Mouse (Mus musculus): ENCODE results near the gene Olfr715b. TPM values are rescaled to one million over a fixed set of nuclear protein-coding genes. Genes with fewer than 3 reads are reported as not detected.
"Not testable (repeated sequence)": the region's sequence is repeated elsewhere in the genome, so short reads cannot be mapped to it uniquely, and the experiment has no call there.

Olfr715b gene
- not detected in 2 replicates for polyA plus RNA-seq (2012; rRNA removed)

DNA sequence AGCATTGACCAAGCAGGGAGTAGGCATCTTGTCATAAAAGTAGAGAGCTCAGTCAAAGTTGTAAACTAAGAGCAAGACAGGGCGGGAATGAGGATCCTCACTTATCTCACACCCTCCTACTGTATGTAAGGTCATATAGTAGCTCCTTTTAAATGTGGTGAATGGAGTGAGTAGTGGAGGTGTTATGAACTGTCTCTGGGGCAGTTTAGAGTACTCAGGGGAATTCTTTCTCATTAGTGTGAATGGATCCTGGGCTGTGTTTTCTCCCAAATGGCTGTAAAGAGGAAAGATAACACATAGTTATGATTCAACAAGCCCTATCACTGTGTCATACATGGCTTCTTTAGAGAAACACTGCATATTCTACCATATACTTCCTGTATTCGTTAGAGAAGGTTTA lies at the start of gene Olfr715b:
Olfr715b (minus strand) TSS at position 101 of the 400 bp plus-strand sequence.
- not testable (repeated sequence) for H3K4me3 ChIP-seq (ENCODE audit: insufficient read depth, low read length); H3K4me1 ChIP-seq (ENCODE audit: control insufficient read depth, insufficient read depth, low read length); H3K27ac ChIP-seq (ENCODE audit: insufficient read depth, low read length)

DNA sequence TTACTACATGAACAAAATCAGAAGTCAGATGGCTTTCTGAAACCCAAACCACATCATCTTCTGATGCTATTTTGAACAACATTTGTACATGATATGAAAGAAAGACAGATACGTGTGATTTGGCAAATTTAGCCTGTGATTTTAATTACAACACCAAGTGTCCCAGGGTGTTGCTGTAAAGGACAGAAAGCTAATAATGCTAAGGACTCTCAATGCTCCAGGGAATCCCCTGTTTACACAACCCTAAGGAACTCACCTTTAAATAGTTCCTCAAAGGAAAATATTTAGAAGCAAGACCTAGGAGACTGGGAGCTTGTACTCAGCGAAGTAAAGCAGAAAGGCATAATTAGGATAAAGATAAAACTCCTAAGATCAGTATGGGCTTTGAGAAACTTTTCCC lies 27.9 kb upstream of the Olfr715b start, which contains the start of gene Olfr716:
Olfr716 (plus strand) TSS at position 301 of the 400 bp plus-strand sequence.
- H3K4me1 ChIP-seq (ENCODE audit: control insufficient read depth, insufficient read depth, low read length); H3K27ac ChIP-seq (ENCODE audit: insufficient read depth, low read length); H3K4me3 ChIP-seq (ENCODE audit: insufficient read depth, low read length): not testable (repeated sequence)

- not testable (repeated sequence) for H3K27ac ChIP-seq (ENCODE audit: insufficient read depth, low read length); H3K4me3 ChIP-seq (ENCODE audit: insufficient read depth, low read length); H3K4me1 ChIP-seq (ENCODE audit: control insufficient read depth, insufficient read depth, low read length)
Measured at GRCm38 (mm10) chr7:107130983-107131382, 20.8 kb upstream of the Olfr715b start, which contains the start of gene Olfr715. TSS of gene Olfr715 (minus strand) at chr7:107131083.

DNA sequence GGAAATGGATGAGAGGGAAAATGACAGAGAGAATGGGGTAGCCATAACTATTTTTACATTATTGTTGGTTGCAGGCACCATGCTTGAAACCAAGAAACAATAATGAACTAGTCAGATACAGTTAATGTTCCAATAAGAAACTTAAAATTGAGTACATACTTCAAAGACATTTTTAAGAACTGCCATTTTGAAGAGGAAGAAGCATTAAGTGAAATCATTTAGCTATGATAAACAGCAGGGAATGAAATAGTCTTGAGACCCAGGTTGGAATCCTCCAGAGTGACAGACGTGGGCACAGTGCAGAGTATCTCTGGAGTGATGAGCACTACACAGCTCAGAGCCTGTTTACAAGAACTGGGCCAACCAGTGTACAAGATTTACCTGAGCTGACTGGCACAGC lies 17.2 kb downstream of the Olfr715b start, which contains the start of gene Olfr17:
Olfr17 (plus strand) TSS at position 301 of the 400 bp plus-strand sequence.
- TF ChIP-seq CTCF (IDR thresholded peaks at IDR 0.05; ENCODE audit: extremely low read depth, insufficient read depth, low read length): no peak
- TF ChIP-seq POLR2A (IDR thresholded peaks at IDR 0.05; ENCODE audit: extremely low read depth, insufficient read depth, low read length): no peak
- Histone ChIP-seq H3K4me1 (ENCODE audit: control insufficient read depth, insufficient read depth, low read length) (no peaks in the 10 kb centered on the region), H3K27ac (ENCODE audit: insufficient read depth, low read length) (no peak within 1 kb of the TSS), H3K4me3 (ENCODE audit: insufficient read depth, low read length) (no peak within 1 kb of the TSS)

DNA sequence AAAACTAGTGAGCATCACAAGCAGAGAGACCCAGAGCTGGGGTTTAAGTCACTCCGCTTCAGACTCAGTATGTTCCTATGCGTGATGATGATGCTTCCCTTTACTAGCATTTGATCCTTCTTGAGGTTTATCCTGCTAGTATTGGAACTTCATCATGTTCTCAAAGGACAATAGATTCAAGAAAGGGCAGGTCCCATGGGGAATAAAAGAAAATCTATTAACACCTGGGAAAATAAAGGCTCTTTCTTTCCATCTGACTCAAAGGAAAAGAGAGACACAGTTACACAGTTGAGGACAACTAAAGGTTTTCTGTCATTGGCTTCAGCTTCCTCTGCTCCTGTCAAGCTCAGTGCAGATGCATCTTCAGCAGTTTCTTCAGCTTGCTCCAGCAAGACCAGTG lies 39.5 kb downstream of the Olfr715b start, which contains the start of gene Olfr714:
Olfr714 (plus strand) TSS at position 301 of the 400 bp plus-strand sequence.
- no peak within 1 kb of the TSS for H3K27ac ChIP-seq (ENCODE audit: insufficient read depth, low read length)
- no peak for TF ChIP-seq POLR2A (IDR thresholded peaks at IDR 0.05; ENCODE audit: extremely low read depth, insufficient read depth, low read length)
- TF ChIP-seq CTCF (IDR thresholded peaks at IDR 0.05; ENCODE audit: extremely low read depth, insufficient read depth, low read length): no peak
- H3K4me3 ChIP-seq (ENCODE audit: insufficient read depth, low read length): no peak within 1 kb of the TSS
- no peaks in the 10 kb centered on the region for H3K4me1 ChIP-seq (ENCODE audit: control insufficient read depth, insufficient read depth, low read length)

Other genes with a start within 250 kb of the Olfr715b start
- gene Olfr704, start 247.2 kb downstream of the Olfr715b start, polyA plus RNA-seq (2012; rRNA removed): not detected in 2 replicates
- not detected in 2 replicates for gene Olfr705, start 233.5 kb downstream of the Olfr715b start, polyA plus RNA-seq (2012; rRNA removed)
- not detected in 2 replicates for gene Olfr706, start 222.2 kb downstream of the Olfr715b start, polyA plus RNA-seq (2012; rRNA removed)
- gene Olfr707, start 209.1 kb downstream of the Olfr715b start, polyA plus RNA-seq (2012; rRNA removed): not detected in 2 replicates
- gene Olfr1532-ps1, start 202.4 kb downstream of the Olfr715b start, polyA plus RNA-seq (2012; rRNA removed): not detected in 2 replicates
- not detected in 2 replicates for gene Olfr709-ps1, start 178.2 kb downstream of the Olfr715b start, polyA plus RNA-seq (2012; rRNA removed)
- not detected in 2 replicates for gene Olfr710, start 162.1 kb downstream of the Olfr715b start, polyA plus RNA-seq (2012; rRNA removed)
- gene Olfr6, start 146.4 kb downstream of the Olfr715b start, polyA plus RNA-seq (2012; rRNA removed): not detected in 2 replicates
- not detected in 2 replicates for gene Olfr711, start 134.9 kb downstream of the Olfr715b start, polyA plus RNA-seq (2012; rRNA removed)
- gene Olfr2, start 104.3 kb downstream of the Olfr715b start, polyA plus RNA-seq (2012; rRNA removed): not detected in 2 replicates
- not detected in 2 replicates for gene Olfr713, start 79.2 kb downstream of the Olfr715b start, polyA plus RNA-seq (2012; rRNA removed)
- not detected in 2 replicates for gene Olfr714, start 39.4 kb downstream of the Olfr715b start, polyA plus RNA-seq (2012; rRNA removed)
- gene Olfr17, start 17.1 kb downstream of the Olfr715b start, polyA plus RNA-seq (2012; rRNA removed): not detected in 2 replicates
- gene Olfr715, start 20.7 kb upstream of the Olfr715b start, polyA plus RNA-seq (2012; rRNA removed): not detected in 2 replicates
- gene Olfr716, start 28.0 kb upstream of the Olfr715b start, polyA plus RNA-seq (2012; rRNA removed): not detected in 2 replicates
- not detected in 2 replicates for gene Nlrp14, start 56.6 kb upstream of the Olfr715b start, polyA plus RNA-seq (2012; rRNA removed)
- not detected in 2 replicates for gene Rbmxl2, start 99.1 kb upstream of the Olfr715b start, polyA plus RNA-seq (2012; rRNA removed)